Mouse (Mus musculus) left cerebral cortex, adult 18-20 months (tissue): ENCODE measurements at regions not wholly inside any gene's neighbourhood (a gene's known extent, or its start where the extent isn't known, plus 50 kb on each side); places are given as distances from the start of the nearest gene placed in this dataset.
A peak's percentile ranks its signal among the peaks of the same experiment; 100 is the strongest.

ENCODE experiments used
- DNase-seq, 2 experiments: peaks; one replicate each; pipeline ENCODE4 v3.0.0; 2021 to 2022; ENCODE audit warnings: low spot score in 2 of 2, mixed read lengths in 1 of 2

- peak; percentile 41 to 53 for DNase-seq
Observed at GRCm38 (mm10) chr5:78993258-78993657, 1585.4 kb upstream of the Igfbp7 start.

GRCm38 (mm10) chr5:78989714-78990113 is 1581.9 kb upstream of the Igfbp7 start:
- no peak for DNase-seq

GRCm38 (mm10) chr5:78976480-78977041 is 1568.7 kb upstream of the Igfbp7 start:
- DNase-seq: no peak

- DNase-seq: no peak
Observed at GRCm38 (mm10) chr5:78945702-78946101, 1537.9 kb upstream of the Igfbp7 start.

GRCm38 (mm10) chr5:78921860-78922610 is 1514.2 kb upstream of the Igfbp7 start:
- no peak for DNase-seq

- no peak for DNase-seq
Observed at GRCm38 (mm10) chr5:78900128-78900527, 1492.3 kb upstream of the Igfbp7 start.

GRCm38 (mm10) chr5:78878775-78879174 is 1470.9 kb upstream of the Igfbp7 start:
- no peak for DNase-seq

GRCm38 (mm10) chr5:78845126-78845525 is 1437.3 kb upstream of the Igfbp7 start:
- no peak for DNase-seq

- DNase-seq: no peak
Observed at GRCm38 (mm10) chr5:78797391-78797790, 1389.5 kb upstream of the Igfbp7 start.
